Comparison of ENCODE assay signal across 20 mouse cellular contexts in the genomic region with DNA sequence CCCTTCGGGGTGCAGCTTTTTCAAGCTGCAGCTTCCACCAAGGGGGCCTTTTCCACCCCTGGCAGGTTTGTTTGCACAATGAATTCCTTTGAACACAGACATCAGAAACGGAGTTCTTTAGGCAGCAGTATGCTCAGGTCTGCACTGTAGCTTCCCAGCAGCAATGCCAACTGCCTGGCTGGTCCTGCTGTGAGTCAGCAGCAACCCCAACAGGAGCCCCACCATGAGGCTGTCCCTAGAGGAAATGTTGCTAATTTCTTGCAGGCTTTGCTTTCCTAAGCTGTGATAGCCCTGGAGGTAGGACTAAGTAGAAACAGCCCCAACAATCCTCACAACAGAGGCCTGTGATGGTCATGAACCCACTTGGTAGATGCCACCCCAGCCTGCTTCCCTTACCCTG. TPM values are rescaled to one million over a fixed set of nuclear protein-coding genes. Genes with fewer than 3 reads are reported as not detected.
DNase-seq lines count a peak whose midpoint lies in the region; ATAC-seq and TF ChIP-seq lines count a peak whose summit lies in the region.
"Had no signal": no experiment of that assay in that cellular context is flagged by ENCODE, and none has a peak within 500 bp of the region (broad histone marks: within the 10 kb centered on the region; RNA-seq: fewer than 3 reads in every experiment).

No protein-coding gene starts in this region.

- intact Hi-C loops in left cerebral cortex, postnatal 25 days (cut with DNase I) = no loop called here
- intact Hi-C loops in left cerebral cortex, postnatal 10 days (cut with DNase I) = loop anchor here (5.0 kb wide), 1 partner anchor 60 kb away; no protein-coding TSS in a partner anchor

- no peaks in the 10 kb centered on the region for H3K9me3 ChIP-seq in stomach, embryonic 16.5 days (replicated peaks; ENCODE audit: control insufficient read depth, low read length)
- H3K9me3 ChIP-seq in stomach, postnatal 0 days (ENCODE audit: control insufficient read depth, low read length) = no peaks in the 10 kb centered on the region
- H3K9me3 ChIP-seq in embryonic facial prominence, embryonic 14.5 days (ENCODE audit: control insufficient read depth, low read length) = no peaks in the 10 kb centered on the region
- H3K9me3 ChIP-seq: forebrain, embryonic 12.5 days; hindbrain, embryonic 13.5 days; midbrain, embryonic 10.5 days; neural tube, embryonic 15.5 days had no signal

- no peak for ATAC-seq in stomach, embryonic 16.5 days (ENCODE audit: insufficient read depth, low FRiP score)
- no peak for ATAC-seq in stomach, postnatal 0 days (ENCODE audit: low FRiP score, low TSS enrichment)
- ATAC-seq in embryonic facial prominence, embryonic 14.5 days (ENCODE audit: low read depth) = peak; percentile 67
- ATAC-seq: CD4-positive, CD25-positive, alpha-beta regulatory T cell, adult 4 months; intestine, postnatal 0 days had no signal

- no peaks in the 10 kb centered on the region for H3K27me3 ChIP-seq in stomach, embryonic 16.5 days (ENCODE audit: control insufficient read depth, insufficient read depth, low read length)
- no peaks in the 10 kb centered on the region for H3K27me3 ChIP-seq in stomach, postnatal 0 days (ENCODE audit: control insufficient read depth, insufficient read depth, low read length)
- no peaks in the 10 kb centered on the region for H3K27me3 ChIP-seq in embryonic facial prominence, embryonic 14.5 days (replicated peaks; ENCODE audit: control insufficient read depth, insufficient read depth, low read length)
- H3K27me3 ChIP-seq: forebrain, embryonic 12.5 days; hindbrain, embryonic 13.5 days; neural tube, embryonic 15.5 days had no signal

- peak overlapping the region; percentile 46 for H3K9ac ChIP-seq in stomach, embryonic 16.5 days (ENCODE audit: low read length)
- no peak overlapping the region for H3K9ac ChIP-seq in stomach, postnatal 0 days (ENCODE audit: low read length)
- H3K9ac ChIP-seq in embryonic facial prominence, embryonic 14.5 days (ENCODE audit: low read depth, low read length) = no peak overlapping the region
- H3K9ac ChIP-seq: forebrain, embryonic 12.5 days; hindbrain, embryonic 13.5 days; neural tube, embryonic 15.5 days had no signal

- peaks cover 12% of the 10 kb centered on the region for H3K4me1 ChIP-seq in stomach, embryonic 16.5 days (ENCODE audit: control insufficient read depth, insufficient read depth, low read length)
- no peaks in the 10 kb centered on the region for H3K4me1 ChIP-seq in stomach, postnatal 0 days (replicated peaks; ENCODE audit: control insufficient read depth, insufficient read depth)
- H3K4me1 ChIP-seq in embryonic facial prominence, embryonic 14.5 days (ENCODE audit: control insufficient read depth, insufficient read depth, low read length) = peaks cover 19% of the 10 kb centered on the region
- H3K4me1 ChIP-seq: neural tube, embryonic 15.5 days had no signal

- TF ChIP-seq CTCF in stomach, postnatal 0 days (IDR thresholded peaks at IDR 0.05; ENCODE audit: low read depth) = no peak; the same call in 1 of the 2 replicates

- no peak for TF ChIP-seq EP300 in stomach, postnatal 0 days (optimal IDR thresholded peaks at IDR 0.05)

- H3K36me3 ChIP-seq in stomach, embryonic 16.5 days (ENCODE audit: control insufficient read depth, insufficient read depth, low read length) = no peaks in the 10 kb centered on the region
- no peaks in the 10 kb centered on the region for H3K36me3 ChIP-seq in stomach, postnatal 0 days (ENCODE audit: control insufficient read depth, insufficient read depth, low read length)
- H3K36me3 ChIP-seq in embryonic facial prominence, embryonic 14.5 days (ENCODE audit: control insufficient read depth, insufficient read depth, low read length) = no peaks in the 10 kb centered on the region
- H3K36me3 ChIP-seq: forebrain, embryonic 12.5 days; hindbrain, embryonic 13.5 days; midbrain, embryonic 10.5 days; neural tube, embryonic 15.5 days had no signal

- DNase-seq in left cerebral cortex, postnatal 25 days (ENCODE audit: low spot score in 2 of 2) = peak; percentile 14 to 70
- no peak for DNase-seq in left cerebral cortex, postnatal 10 days (ENCODE audit: extremely low spot score in 1 of 2, low spot score in 2 of 2)
- no peak for DNase-seq in stomach, postnatal 0 days (ENCODE audit: low spot score)
- DNase-seq in embryonic facial prominence, embryonic 14.5 days (ENCODE audit: low spot score) = peak; percentile 57
- DNase-seq in adrenal gland, postnatal 14 days = no peak
- DNase-seq in kidney, postnatal 25 days = no peak
- DNase-seq: adrenal gland, postnatal 36 days; cerebellum, postnatal 14 days; kidney, postnatal 14 days; lung, postnatal 14 days; retina, postnatal 1 day had no signal

- no peak overlapping the region for H3K4me2 ChIP-seq in stomach, embryonic 16.5 days (ENCODE audit: low read depth, low read length)
- H3K4me2 ChIP-seq in stomach, postnatal 0 days (replicated peaks; ENCODE audit: low read depth) = no peak overlapping the region
- H3K4me2 ChIP-seq in embryonic facial prominence, embryonic 14.5 days (ENCODE audit: low read depth, low read length) = no peak overlapping the region
- H3K4me2 ChIP-seq: forebrain, embryonic 12.5 days; hindbrain, embryonic 13.5 days; neural tube, embryonic 15.5 days had no signal

- WGBS in stomach, embryonic 16.5 days = 8% methylated on average over 2 of the region's 2 CpGs
- WGBS in stomach, postnatal 0 days = 7% methylated on average over 2 of the region's 2 CpGs
- 3% methylated on average over 2 of the region's 2 CpGs for WGBS in embryonic facial prominence, embryonic 14.5 days

- peak overlapping the region; percentile 23; the same call in 1 of the 2 replicates for H3K27ac ChIP-seq in stomach, embryonic 16.5 days (ENCODE audit: low read length)
- no peak overlapping the region for H3K27ac ChIP-seq in stomach, postnatal 0 days (replicated peaks)
- peak overlapping the region; percentile 45; the same call in 1 of the 2 replicates for H3K27ac ChIP-seq in embryonic facial prominence, embryonic 14.5 days (replicated peaks; ENCODE audit: low read depth, low read length)
- H3K27ac ChIP-seq: forebrain, embryonic 12.5 days; hindbrain, embryonic 13.5 days; midbrain, embryonic 10.5 days; neural tube, embryonic 15.5 days had no signal

- no peak overlapping the region for H3K4me3 ChIP-seq in stomach, embryonic 16.5 days (replicated peaks; ENCODE audit: low read length)
- no peak overlapping the region for H3K4me3 ChIP-seq in stomach, postnatal 0 days (ENCODE audit: low read depth, low read length)
- H3K4me3 ChIP-seq in embryonic facial prominence, embryonic 14.5 days (ENCODE audit: low read depth, low read length) = no peak overlapping the region
- H3K4me3 ChIP-seq: forebrain, embryonic 12.5 days; hindbrain, embryonic 13.5 days; midbrain, embryonic 10.5 days; neural tube, embryonic 15.5 days had no signal

RNA-seq across cellular contexts. Expression of a gene that starts 2.0 kb away (rescaled TPM):
- total RNA-seq in left cerebral cortex, postnatal 25 days (2021) = under 1 TPM; 0.62 to 0.89 TPM
- 1 to 10 TPM; 1.4 TPM for total RNA-seq in left cerebral cortex, postnatal 10 days (2021)
- polyA plus RNA-seq in stomach, embryonic 16.5 days (2015; fragmentation: Nextera tagmentation; extraction: Ambion mirVana) = 0.25 and 0.76 TPM in 2 replicates
- polyA plus RNA-seq in stomach, postnatal 0 days (2015; fragmentation: Nextera tagmentation; extraction: Ambion mirVana) = 0.13 and 0.22 TPM in 2 replicates
- 2.1 and 3.9 TPM in 2 replicates for polyA plus RNA-seq in embryonic facial prominence, embryonic 14.5 days (2014; fragmentation: Nextera tagmentation; extraction: Ambion mirVana)
- total RNA-seq in adrenal gland, postnatal 14 days (2021) = 334 and 392 TPM in 2 replicates
- total RNA-seq: MEL had no signal
- polyA plus RNA-seq: CD4-positive, CD25-positive, alpha-beta regulatory T cell, adult 4 months; forebrain, embryonic 12.5 days; liver, adult 2 months had no signal

RNA-seq across cellular contexts. Expression of a gene that starts 24.7 kb away (rescaled TPM):
- total RNA-seq in left cerebral cortex, postnatal 25 days (2021) = 100 to 1,000 TPM; 104 to 113 TPM
- total RNA-seq in left cerebral cortex, postnatal 10 days (2021) = 100 to 1,000 TPM; 143 to 149 TPM
- polyA plus RNA-seq in stomach, embryonic 16.5 days (2015; fragmentation: Nextera tagmentation; extraction: Ambion mirVana) = 0.04 and 0.10 TPM in 2 replicates
- polyA plus RNA-seq in stomach, postnatal 0 days (2015; fragmentation: Nextera tagmentation; extraction: Ambion mirVana) = 0.07 and 0.13 TPM in 2 replicates
- 0.31 and 0.35 TPM in 2 replicates for polyA plus RNA-seq in embryonic facial prominence, embryonic 14.5 days (2014; fragmentation: Nextera tagmentation; extraction: Ambion mirVana)
- 2.0 and 2.1 TPM in 2 replicates for total RNA-seq in adrenal gland, postnatal 14 days (2021)
- total RNA-seq: liver, adult 2 months; MEL had no signal
- polyA plus RNA-seq: CD4-positive, CD25-positive, alpha-beta regulatory T cell, adult 4 months; liver, adult 2 months had no signal

Comparison
In these comparisons a context has a peak if more than half of its experiments do, and no peak if none do; other contexts are left out.
1. DNase-seq: peak in left cerebral cortex, postnatal 25 days (2 of 2) and embryonic facial prominence, embryonic 14.5 days (single experiment); none in left cerebral cortex, postnatal 10 days (0 of 2), stomach, postnatal 0 days (single experiment), adrenal gland, postnatal 14 days (single experiment) and kidney, postnatal 25 days (0 of 2).
2. RNA of a gene that starts 2.0 kb away (total RNA-seq): 334 to 392 TPM in adrenal gland, postnatal 14 days; 1.4 TPM in left cerebral cortex, postnatal 10 days and 0.62 to 0.89 TPM in left cerebral cortex, postnatal 25 days; every median in the first group is over 100 times any median in the second.
3. RNA of a gene that starts 24.7 kb away (total RNA-seq): 143 to 149 TPM in left cerebral cortex, postnatal 10 days and 104 to 113 TPM in left cerebral cortex, postnatal 25 days; 2.0 to 2.1 TPM in adrenal gland, postnatal 14 days; every median in the first group is over 10 times any median in the second.